Mouse (Mus musculus): Measurements from ENCODE around the gene Rsbn1.

DNA sequence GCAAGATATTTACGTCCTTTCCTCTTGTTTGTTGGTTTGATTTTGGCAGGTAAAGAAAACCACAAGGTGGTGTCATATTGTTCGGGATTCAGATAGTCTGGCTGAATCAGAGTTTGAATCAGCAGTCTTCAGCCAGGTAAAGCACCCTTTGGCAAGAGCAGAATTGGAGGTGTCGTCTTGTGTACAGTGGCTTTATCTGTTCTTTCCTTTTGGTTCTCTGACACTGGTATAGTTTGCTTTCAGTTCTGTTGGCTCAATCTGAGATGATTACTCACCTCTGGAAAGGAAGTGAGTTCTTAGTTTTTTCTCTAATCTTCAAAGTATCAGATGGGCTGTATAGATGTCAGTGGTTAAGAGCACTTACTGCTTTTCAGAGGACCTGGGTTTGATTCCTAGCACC, 77.4 kb downstream of the Rsbn1 start:
- TF ChIP-seq CTCF (IDR thresholded peaks at IDR 0.05; ENCODE audit: control insufficient read depth, insufficient read depth, low read length) (no peak), POLR2A (IDR thresholded peaks at IDR 0.05; ENCODE audit: borderline replicate concordance, control insufficient read depth, low read depth, low read length) (no peak)
